Mouse (Mus musculus) kidney, embryonic 15.5 days (tissue): ENCODE data around the gene Usp12. TPM values are rescaled to one million over a fixed set of nuclear protein-coding genes. Genes with fewer than 3 reads are reported as not detected.

Source experiments
- ATAC-seq: fragments of 200-750 bp; cut with Nextera tagmentation; replicated peaks from 2 replicates; pipeline ENCODE4 v1.8.0; 2017; ENCODE audit warnings: moderate TSS enrichment; ENCODE audit not compliant: low FRiP score
- H3K27ac ChIP-seq: fragments of 300-500 bp; sonication (generic); 2 replicates; pipeline ENCODE4 v1.5.1; 2015; ENCODE audit warnings: mild to moderate bottlenecking, inconsistent platforms
- H3K27me3 ChIP-seq: fragments of 300-500 bp; sonication (generic); 2 replicates; pipeline ENCODE4 v1.6.1; 2015; ENCODE audit warnings: inconsistent platforms
- H3K36me3 ChIP-seq: fragments of 300-500 bp; sonication (generic); 2 replicates; pipeline ENCODE4 v1.6.1; 2015; ENCODE audit warnings: inconsistent platforms
- H3K4me1 ChIP-seq: fragments of 300-500 bp; sonication (generic); 2 replicates; pipeline ENCODE4 v1.6.1; 2015; ENCODE audit warnings: inconsistent platforms
- H3K4me2 ChIP-seq: fragments of 300-500 bp; sonication (generic); 2 replicates; pipeline ENCODE4 v1.6.1; 2015; ENCODE audit warnings: moderate library complexity, mild to moderate bottlenecking, inconsistent platforms
- H3K4me3 ChIP-seq: fragments of 300-500 bp; sonication (generic); replicated peaks from 2 replicates; pipeline ENCODE4 v1.5.1; 2015; ENCODE audit warnings: mild to moderate bottlenecking, inconsistent platforms
- H3K9ac ChIP-seq: fragments of 300-500 bp; sonication (generic); 2 replicates; pipeline ENCODE4 v1.6.1; 2015; ENCODE audit warnings: mild to moderate bottlenecking, inconsistent platforms
- H3K9me3 ChIP-seq: fragments of 300-500 bp; sonication (generic); replicated peaks from 2 replicates; pipeline ENCODE4 v1.6.1; 2016; ENCODE audit warnings: inconsistent platforms
- WGBS: fragments of 180-500 bp; shearing (Covaris S2); methylation state at CpG from one replicate; pipeline ENCODE4 v1.1.7; 2015; ENCODE audit warnings: mixed read lengths; 5-methylcytosine and 5-hydroxymethylcytosine counted together
- polyA plus RNA-seq: library from polyadenylated mRNA; unstranded; fragments of >200 nt; fragmentation: Nextera tagmentation; extraction: Ambion mirVana; gene quantifications from 2 replicates; pipeline ENCODE4 v1.2.1, GENCODE M21; 2015

The Usp12 gene
- polyA plus RNA-seq, 1 experiment from 2014 or later: 21.2 TPM

- Histone ChIP-seq H3K9ac (no peak overlapping the region), H3K4me3 (no peak overlapping the region), H3K27ac (no peak overlapping the region), H3K27me3 (no peaks in the 10 kb centered on the region), H3K4me2 (peak overlapping the region; percentile 35; the same call in 1 of the 2 replicates), H3K4me1 (peaks cover 16% of the 10 kb centered on the region), H3K36me3 (no peaks in the 10 kb centered on the region), H3K9me3 (0 out of 2 replicates have a peak, but pooled peaks cover 3% of the 10 kb centered on the region)
- 9% methylated on average over 12 of the region's 12 CpGs for WGBS
- ATAC-seq: peak; percentile 49; the same call in 1 of the 2 replicates
These were observed 88.9 kb downstream of the Usp12 start for GRCm38 (mm10) chr5:146705815-146706408.

- Histone ChIP-seq H3K9ac (no peak overlapping the region), H3K36me3 (no peaks in the 10 kb centered on the region), H3K4me1 (peaks cover 20% of the 10 kb centered on the region), H3K27ac (no peak overlapping the region), H3K27me3 (no peaks in the 10 kb centered on the region), H3K4me3 (no peak overlapping the region), H3K4me2 (no peak overlapping the region), H3K9me3 (0 out of 2 replicates have a peak, but pooled peaks cover 3% of the 10 kb centered on the region)
- 68% methylated on average over 6 of the region's 6 CpGs for WGBS
- ATAC-seq: no peak
These were observed 89.4 kb downstream of the Usp12 start for GRCm38 (mm10) chr5:146705411-146705810.

GRCm38 (mm10) chr5:146704241-146704640 is 90.6 kb downstream of the Usp12 start:
- WGBS: 96% methylated on average over 4 of the region's 4 CpGs
- H3K9me3 ChIP-seq: 0 out of 2 replicates have a peak, but pooled peaks cover 3% of the 10 kb centered on the region
- H3K9ac ChIP-seq: no peak overlapping the region
- H3K4me3 ChIP-seq: no peak overlapping the region
- peaks cover 28% of the 10 kb centered on the region for H3K4me1 ChIP-seq
- no peak for ATAC-seq
- H3K36me3 ChIP-seq: no peaks in the 10 kb centered on the region
- peak overlapping the region; percentile 62; the same call in 1 of the 2 replicates for H3K27ac ChIP-seq
- no peaks in the 10 kb centered on the region for H3K27me3 ChIP-seq
- no peak overlapping the region for H3K4me2 ChIP-seq

- Histone ChIP-seq H3K4me3 (no peak overlapping the region), H3K36me3 (no peaks in the 10 kb centered on the region), H3K9me3 (no peaks in the 10 kb centered on the region), H3K4me2 (no peak overlapping the region), H3K4me1 (peaks cover 28% of the 10 kb centered on the region), H3K9ac (no peak overlapping the region), H3K27me3 (no peaks in the 10 kb centered on the region), H3K27ac (peak overlapping the region; percentile 62; the same call in 1 of the 2 replicates)
- peak; percentile 73 for ATAC-seq
- 28% methylated on average over 8 of the region's 8 CpGs for WGBS
These were observed 91.1 kb downstream of the Usp12 start for GRCm38 (mm10) chr5:146703710-146704121.

- 48% methylated on average over 10 of the region's 10 CpGs for WGBS
- peaks cover 24% of the 10 kb centered on the region for H3K4me1 ChIP-seq
- H3K9me3 ChIP-seq: no peaks in the 10 kb centered on the region
These were observed 94.7 kb downstream of the Usp12 start for GRCm38 (mm10) chr5:146700099-146700498.

GRCm38 (mm10) chr5:146699433-146700019 is 95.3 kb downstream of the Usp12 start:
- Histone ChIP-seq H3K36me3 (no peaks in the 10 kb centered on the region), H3K4me2 (no peak overlapping the region), H3K27ac (0 out of 2 replicates have a peak overlapping the region, but pooled peaks have one; percentile 8), H3K9me3 (no peaks in the 10 kb centered on the region), H3K9ac (no peak overlapping the region), H3K4me3 (no peak overlapping the region), H3K27me3 (no peaks in the 10 kb centered on the region), H3K4me1 (peaks cover 24% of the 10 kb centered on the region)
- no peak for ATAC-seq
- WGBS: 84% methylated on average over 4 of the region's 4 CpGs

More at GRCm38 (mm10) chr5:146700099-146700498, 94.7 kb downstream of the Usp12 start:
- no peak for ATAC-seq
- Histone ChIP-seq H3K9ac (no peak overlapping the region), H3K27me3 (no peaks in the 10 kb centered on the region), H3K4me2 (no peak overlapping the region), H3K4me3 (no peak overlapping the region), H3K36me3 (no peaks in the 10 kb centered on the region), H3K27ac (0 out of 2 replicates have a peak overlapping the region, but pooled peaks have one; percentile 8)

- Histone ChIP-seq H3K4me2 (no peak overlapping the region), H3K27me3 (no peaks in the 10 kb centered on the region), H3K9me3 (no peaks in the 10 kb centered on the region), H3K9ac (no peak overlapping the region), H3K36me3 (no peaks in the 10 kb centered on the region), H3K4me1 (peaks cover 33% of the 10 kb centered on the region), H3K4me3 (no peak overlapping the region), H3K27ac (no peak overlapping the region)
- 58% methylated on average over 5 of the region's 5 CpGs for WGBS
- ATAC-seq: no peak
These were observed 99.3 kb downstream of the Usp12 start for GRCm38 (mm10) chr5:146695543-146695942.

GRCm38 (mm10) chr5:146692976-146693361 is 101.8 kb downstream of the Usp12 start:
- Histone ChIP-seq H3K27ac (peak overlapping the region; percentile 85), H3K9ac (no peak overlapping the region), H3K4me2 (no peak overlapping the region), H3K9me3 (no peaks in the 10 kb centered on the region), H3K27me3 (no peaks in the 10 kb centered on the region), H3K4me1 (peaks cover 28% of the 10 kb centered on the region), H3K36me3 (no peaks in the 10 kb centered on the region), H3K4me3 (no peak overlapping the region)
- no peak for ATAC-seq
- WGBS: 57% methylated on average over 5 of the region's 5 CpGs

- Histone ChIP-seq H3K27me3 (no peaks in the 10 kb centered on the region), H3K4me1 (peaks cover 33% of the 10 kb centered on the region), H3K4me3 (no peak overlapping the region), H3K4me2 (no peak overlapping the region), H3K27ac (peak overlapping the region; percentile 85), H3K9ac (no peak overlapping the region), H3K9me3 (no peaks in the 10 kb centered on the region), H3K36me3 (no peaks in the 10 kb centered on the region)
- 21% methylated on average over 7 of the region's 7 CpGs for WGBS
- ATAC-seq: peak; percentile 57
These were observed 102.3 kb downstream of the Usp12 start for GRCm38 (mm10) chr5:146692361-146692975.

- ATAC-seq: 0 out of 2 replicates have a peak, but pooled peaks have one; percentile 5
- H3K4me1 ChIP-seq: peaks cover 40% of the 10 kb centered on the region
- H3K4me2 ChIP-seq: no peak overlapping the region
- no peaks in the 10 kb centered on the region for H3K36me3 ChIP-seq
- no peak overlapping the region for H3K4me3 ChIP-seq
- H3K27ac ChIP-seq: peak overlapping the region; percentile 85
- no peaks in the 10 kb centered on the region for H3K9me3 ChIP-seq
- no peaks in the 10 kb centered on the region for H3K27me3 ChIP-seq
- 63% methylated on average over 8 of the region's 8 CpGs for WGBS
- no peak overlapping the region for H3K9ac ChIP-seq
These were observed 103.1 kb downstream of the Usp12 start for GRCm38 (mm10) chr5:146691745-146692144.

GRCm38 (mm10) chr5:146687541-146688313 is 107.1 kb downstream of the Usp12 start:
- Histone ChIP-seq H3K36me3 (no peaks in the 10 kb centered on the region), H3K4me1 (peaks cover 56% of the 10 kb centered on the region), H3K4me2 (peak overlapping the region; percentile 45), H3K9me3 (no peaks in the 10 kb centered on the region), H3K27ac (peak overlapping the region; percentile 89), H3K9ac (no peak overlapping the region), H3K27me3 (0 out of 2 replicates have a peak, but pooled peaks cover 3% of the 10 kb centered on the region), H3K4me3 (no peak overlapping the region)
- ATAC-seq: peak; percentile 88
- 22% methylated on average over 17 of the region's 17 CpGs for WGBS
